Mouse (Mus musculus): ENCODE results near the gene Plce1.

- TF ChIP-seq EP300 (IDR thresholded peaks at IDR 0.05; ENCODE audit: low read depth) (no peak), CTCF (IDR thresholded peaks at IDR 0.05; ENCODE audit: low read depth) (no peak)
Observed at GRCm38 (mm10) chr19:38798801-38799200, 317.9 kb downstream of the Plce1 start.
